Mouse (Mus musculus) MEL-GATA-1-ER (cell line): ENCODE data around the gene Pdk3.

Experiments used
- DNase-seq: peaks from one replicate; pipeline ENCODE4 v3.0.0-alpha.2; 2012; ENCODE audit warnings: low read depth; ENCODE audit errors: extremely low read depth

Pdk3 gene

GRCm38 (mm10) chrX:93831561-93832336 is at the start of gene Pdk3:
Gene Pdk3 (minus strand): TSS chrX:93832201.
- DNase-seq: peak; percentile 92

GRCm38 (mm10) chrX:93877634-93878016 is 45.6 kb upstream of the Pdk3 start:
- no peak for DNase-seq

DNA sequence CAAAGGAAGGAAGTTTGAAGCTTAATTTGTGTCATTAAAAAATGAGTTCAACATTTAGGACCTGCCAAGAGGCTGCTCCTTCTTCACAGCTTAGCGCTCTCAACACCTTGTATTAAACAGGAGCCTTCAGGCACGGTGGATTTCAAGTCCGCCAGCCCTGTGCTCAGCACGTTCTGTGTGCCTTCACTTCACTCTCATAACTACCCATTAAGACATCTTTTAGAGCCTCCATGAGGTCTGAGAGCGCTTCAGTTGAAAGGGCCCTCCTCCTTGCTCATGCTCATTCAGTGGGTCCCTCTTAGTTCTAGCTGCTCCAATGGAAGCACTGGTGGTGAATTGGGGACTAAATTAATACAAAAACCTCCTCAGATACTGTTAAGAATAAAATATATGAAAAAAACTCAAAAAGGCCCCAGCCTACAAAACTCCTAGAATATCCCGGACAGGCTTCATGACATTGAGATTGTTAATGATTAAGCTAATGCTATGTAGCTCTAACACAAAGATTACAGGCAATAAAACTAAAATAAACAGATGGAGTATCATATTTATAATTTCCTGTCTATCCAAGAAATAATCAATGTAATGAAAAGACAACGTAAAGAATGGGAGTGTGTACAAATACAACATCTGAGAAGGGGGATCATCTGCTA is 45.1 kb upstream of the Pdk3 start:
- DNase-seq: no peak

- DNase-seq: peak; percentile 97
Measured at GRCm38 (mm10) chrX:93863393-93863792, 31.4 kb upstream of the Pdk3 start.

DNA sequence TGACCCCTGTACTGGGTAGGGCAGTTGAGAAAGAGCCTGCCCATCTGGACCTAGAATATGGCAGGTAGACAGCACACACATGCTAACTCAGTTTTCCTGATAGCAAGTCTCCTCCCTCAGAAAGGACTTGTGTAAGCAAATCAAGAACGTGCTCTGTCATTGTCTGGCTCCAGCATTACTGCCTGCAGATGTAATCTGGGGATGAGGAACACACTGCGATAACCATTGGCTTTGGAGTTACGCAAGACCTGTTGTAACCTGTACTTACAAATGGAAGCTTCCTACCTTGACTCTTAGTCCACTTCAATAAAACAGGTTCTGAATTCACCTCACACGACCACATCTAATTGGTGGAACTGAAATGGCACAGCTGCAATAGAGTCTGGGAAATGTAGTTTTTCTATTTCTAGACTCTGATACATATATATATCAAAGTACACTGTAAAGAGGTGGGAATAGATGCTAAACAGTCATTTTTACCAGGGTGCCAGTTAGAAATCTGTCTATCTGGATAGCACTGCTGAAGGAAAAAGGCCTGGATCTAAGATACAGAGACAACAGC is 30.6 kb upstream of the Pdk3 start:
- DNase-seq: peak; percentile 36

GRCm38 (mm10) chrX:93857756-93858155 is 25.8 kb upstream of the Pdk3 start:
- DNase-seq: no peak

DNA sequence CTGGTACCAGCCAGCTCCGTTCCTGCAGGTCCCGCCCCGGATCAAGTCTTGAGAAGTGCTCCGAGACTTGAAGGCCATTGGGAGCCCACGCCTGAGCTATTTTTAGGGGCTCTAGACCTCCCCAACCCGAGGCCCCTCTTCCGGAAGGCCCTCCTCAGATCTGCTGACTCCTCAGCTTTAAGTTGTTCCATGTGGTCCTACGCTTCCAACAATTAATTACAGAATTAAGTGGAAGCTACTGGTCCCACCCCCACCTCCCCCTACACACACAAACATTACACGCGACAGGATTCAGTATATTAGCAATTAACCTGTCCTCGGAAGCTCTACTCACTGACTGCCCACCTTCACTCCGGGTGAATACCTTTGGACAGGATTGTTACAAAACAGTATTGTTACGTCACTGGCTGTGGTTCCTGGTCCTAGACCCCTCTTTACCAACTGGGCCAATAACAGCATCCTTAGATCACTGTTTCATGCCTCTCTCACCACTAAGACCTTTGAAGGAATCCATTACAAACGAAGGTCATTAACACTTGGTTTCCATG is 410 bp upstream of the Pdk3 start:
- DNase-seq: no peak

DNA sequence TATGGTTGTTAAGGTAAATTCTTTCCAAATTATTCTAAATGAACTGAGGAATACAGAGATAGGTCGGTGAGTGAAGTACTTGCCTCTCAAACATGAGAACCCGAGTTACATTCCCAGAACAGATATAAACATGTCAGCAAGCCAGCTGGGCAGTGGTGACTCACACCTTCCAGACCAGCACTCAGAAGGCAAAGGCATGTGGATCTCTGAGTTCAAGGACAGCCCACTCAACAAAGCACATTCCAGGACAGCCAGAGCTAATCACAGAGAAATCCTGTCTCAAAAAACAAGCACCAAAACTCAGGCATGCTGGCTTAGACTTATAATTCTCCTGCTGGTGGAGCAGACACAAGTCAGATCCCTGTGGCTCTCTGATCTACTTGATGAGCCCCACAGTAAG is 6.2 kb downstream of the Pdk3 start:
- DNase-seq: no peak

DNA sequence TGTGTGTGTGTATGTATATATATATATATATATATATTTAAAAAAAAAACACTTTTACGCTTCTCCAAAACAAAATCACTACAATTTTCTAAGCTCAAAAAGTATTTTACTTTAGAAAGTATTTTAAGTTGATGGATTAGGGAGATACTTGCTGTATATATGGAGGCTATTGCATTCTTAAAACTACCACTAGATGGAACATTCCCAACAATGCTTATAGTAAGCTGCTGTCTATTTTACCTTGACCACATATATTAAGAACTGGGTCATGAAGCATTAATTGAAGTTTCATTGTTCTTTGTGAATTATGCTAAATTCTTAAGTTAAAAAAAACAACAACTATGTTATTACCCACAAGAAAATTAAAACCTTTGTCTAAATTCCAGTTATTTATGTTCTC is 24.0 kb downstream of the Pdk3 start:
- DNase-seq: no peak

DNA sequence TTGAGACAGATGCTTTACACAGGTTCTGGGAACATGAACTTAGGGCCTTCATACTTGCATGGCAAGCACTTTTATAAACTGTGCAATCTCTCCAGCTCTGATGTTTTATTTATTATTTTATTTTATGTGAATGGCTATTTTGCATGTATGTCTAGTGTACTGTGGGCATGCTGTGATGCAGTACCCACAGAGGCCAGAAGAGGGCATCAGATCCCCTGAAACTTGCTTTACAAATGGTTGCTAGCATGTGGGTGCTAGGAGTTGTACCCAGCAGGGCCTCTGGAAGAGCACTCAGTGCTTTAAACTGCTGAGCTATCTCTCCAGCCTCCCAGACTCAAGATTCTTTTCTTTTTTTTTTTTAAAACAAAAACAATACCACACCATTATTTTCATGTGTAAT is 38.8 kb downstream of the Pdk3 start:
- DNase-seq: peak; percentile 44

- no peak for DNase-seq
Measured at GRCm38 (mm10) chrX:93789562-93789961, 42.4 kb downstream of the Pdk3 start.

GRCm38 (mm10) chrX:93760770-93761169 is 71.2 kb downstream of the Pdk3 start:
- DNase-seq: no peak

DNA sequence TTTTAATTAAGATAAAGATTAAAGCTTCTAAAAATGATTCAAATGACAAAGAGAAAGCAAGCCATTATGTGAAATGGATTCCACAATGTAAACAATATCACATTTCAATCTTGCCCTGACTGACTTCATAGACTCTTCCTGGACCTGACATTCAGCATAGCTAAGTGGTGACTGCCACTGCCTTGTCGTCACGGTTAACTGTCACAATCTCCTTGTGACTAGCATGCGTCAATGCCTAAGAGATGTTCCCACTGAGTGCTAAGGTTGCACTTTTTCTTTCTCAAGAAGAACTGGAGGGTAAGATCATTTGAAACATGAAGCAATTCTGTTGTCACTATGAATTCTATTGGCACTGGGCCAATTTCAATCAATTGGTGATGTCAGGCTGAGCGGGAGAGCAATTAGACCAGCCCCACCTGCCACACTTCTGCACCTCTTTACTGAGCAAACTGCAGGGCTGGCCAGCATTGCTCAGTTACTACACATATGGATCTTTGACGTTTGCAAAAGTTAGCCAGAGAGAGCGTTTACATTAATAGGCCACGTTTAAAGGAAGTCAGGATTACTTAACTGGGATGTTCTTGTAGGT is 75.0 kb downstream of the Pdk3 start:
- DNase-seq: no peak

- no peak for DNase-seq
Measured at GRCm38 (mm10) chrX:93755210-93755842, 76.7 kb downstream of the Pdk3 start.

GRCm38 (mm10) chrX:93750566-93750965 is 81.4 kb downstream of the Pdk3 start:
- peak; percentile 51 for DNase-seq

DNA sequence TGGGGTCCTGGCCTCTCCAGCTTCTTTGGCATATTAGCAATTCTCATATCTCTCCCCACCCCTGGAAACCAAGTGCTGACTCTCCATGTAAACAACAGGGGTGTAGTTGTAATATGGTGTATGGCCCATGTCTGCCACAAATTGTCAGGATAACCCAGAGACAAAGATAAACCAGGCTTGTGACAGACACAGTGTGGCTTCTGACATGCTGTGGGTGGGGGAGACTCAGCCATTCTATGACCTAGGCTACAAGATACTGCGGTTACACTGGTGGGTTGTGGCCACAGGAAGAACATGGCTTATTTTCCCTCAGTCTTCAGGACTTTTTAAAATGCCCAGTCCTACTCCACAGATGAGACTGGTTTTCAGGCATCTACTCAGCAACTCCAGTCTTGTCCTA is 82.8 kb downstream of the Pdk3 start:
- no peak for DNase-seq

DNA sequence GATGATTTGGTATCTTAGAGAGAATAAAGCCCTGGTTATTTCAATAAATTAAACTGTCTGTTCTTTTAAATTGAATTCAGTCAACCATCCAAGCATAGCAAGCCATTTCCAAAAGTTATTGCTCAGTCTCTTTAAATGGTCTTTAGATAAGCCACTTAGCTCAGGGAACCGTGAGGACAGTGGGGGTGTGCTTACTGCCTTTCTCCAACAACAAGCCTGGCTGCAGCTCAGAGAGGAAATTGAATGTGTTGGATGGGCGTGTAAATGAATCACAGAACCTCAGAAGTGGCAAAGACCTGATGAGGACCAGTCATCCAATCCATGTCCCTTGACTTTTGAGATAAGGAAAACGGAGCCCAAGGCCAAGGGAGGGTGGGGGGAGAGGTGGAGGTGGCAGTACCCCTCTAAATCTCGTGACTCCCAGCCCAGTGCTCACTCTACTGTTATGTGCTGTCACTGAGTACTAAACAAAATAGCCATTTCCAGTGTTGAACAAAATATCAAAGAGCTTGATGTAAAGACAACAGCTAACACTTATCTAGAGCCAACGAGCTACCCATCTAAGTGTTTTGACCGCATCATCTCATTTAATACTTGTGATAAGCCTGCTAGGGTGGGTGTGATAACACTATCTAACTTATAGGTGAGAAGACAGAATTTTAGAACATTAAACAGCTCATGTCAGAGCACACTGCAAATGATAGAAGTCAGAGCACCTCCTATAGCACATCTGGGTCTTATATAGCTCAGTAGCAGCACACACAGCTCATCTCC is 98.8 kb downstream of the Pdk3 start:
- no peak for DNase-seq

DNA sequence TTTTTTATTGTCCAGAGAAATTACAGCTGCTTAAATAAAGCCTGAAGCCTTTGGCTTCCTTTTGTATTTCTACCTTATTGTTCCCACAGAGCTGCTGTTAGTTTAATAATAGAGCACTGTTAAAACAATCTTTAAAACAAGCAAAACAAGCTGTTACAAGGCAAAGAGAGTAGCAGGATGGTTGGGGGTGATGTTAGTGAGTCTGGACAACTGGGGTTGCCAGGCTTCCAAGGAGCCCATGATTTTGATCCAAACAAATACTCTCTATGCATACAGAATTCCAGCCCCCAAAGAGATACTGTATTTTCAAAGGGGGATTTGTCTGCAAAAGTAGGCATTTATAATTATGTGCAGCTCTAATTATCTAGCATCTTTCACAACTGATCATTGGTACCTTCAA is 99.6 kb downstream of the Pdk3 start:
- no peak for DNase-seq

GRCm38 (mm10) chrX:93730854-93731253 is 101.1 kb downstream of the Pdk3 start:
- DNase-seq: no peak

DNA sequence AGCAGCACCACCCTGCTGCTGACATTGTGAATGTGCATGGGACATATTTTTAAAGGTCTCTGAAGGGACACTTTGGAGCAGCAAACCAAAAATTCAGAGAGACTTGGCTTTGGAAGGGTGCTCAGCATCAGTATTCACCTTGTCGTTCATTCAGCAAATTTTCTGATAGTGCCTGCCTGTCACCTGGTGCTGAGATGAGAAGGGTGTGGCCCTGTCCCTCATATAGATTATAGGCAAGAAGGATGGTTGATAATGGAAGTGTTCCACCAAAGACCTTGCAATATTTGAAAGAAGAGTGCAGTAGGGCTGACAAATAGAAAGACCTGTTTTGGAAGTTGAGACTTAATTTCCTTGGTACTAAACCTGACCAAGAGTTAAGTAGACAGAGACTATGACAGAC is 102.5 kb downstream of the Pdk3 start:
- DNase-seq: no peak
